Mouse (Mus musculus) megakaryocyte, embryonic 14.5 days (primary cell): Measurements from ENCODE around the gene Asb4.

ENCODE experiments used
- FLI1 ChIP-seq: IDR thresholded peaks from 2 replicates; pipeline ENCODE4 v1.6.1; 2012; ENCODE audit warnings: low read length, inconsistent platforms, mixed read lengths
- GATA1 ChIP-seq: IDR thresholded peaks from 3 replicates; pipeline ENCODE4 v1.6.1; 2012; ENCODE audit warnings: mixed read lengths, low read length, inconsistent platforms, borderline replicate concordance

DNA sequence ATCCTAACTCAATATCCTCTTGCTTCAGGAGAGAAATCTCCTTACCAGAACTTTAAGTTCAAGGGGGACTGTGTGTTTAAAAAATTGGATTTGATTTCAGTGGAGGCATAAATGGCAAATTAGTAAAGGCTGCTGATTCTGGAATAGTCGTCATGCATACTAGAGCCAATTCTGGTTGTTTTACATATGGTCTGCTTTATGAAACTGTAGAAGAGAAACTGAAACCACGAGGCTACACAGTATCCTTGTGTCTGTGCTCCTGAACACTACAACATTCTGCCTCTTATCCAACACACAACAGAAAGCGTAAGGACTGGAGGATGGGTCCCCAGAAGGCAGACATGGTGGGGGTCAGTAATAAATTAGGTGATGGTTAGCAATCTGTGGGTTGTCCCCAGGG is 4.1 kb upstream of the Asb4 start:
- no peak for TF ChIP-seq GATA1
- TF ChIP-seq FLI1, result no peak
